Mouse (Mus musculus): ENCODE data around the gene Hist2h2ac. TPM values are rescaled to one million over a fixed set of nuclear protein-coding genes. Genes with fewer than 3 reads are reported as not detected.
"Not testable (repeated sequence)": the region's sequence is repeated elsewhere in the genome, so short reads cannot be mapped to it uniquely, and the experiment has no call there.

The Hist2h2ac gene
- polyA plus RNA-seq, 1 experiment from 2014 or later, result 7.9 TPM

- H3K4me2 ChIP-seq (ENCODE audit: low read length), result no peak overlapping the region
- H3K9me3 ChIP-seq (ENCODE audit: control insufficient read depth, low read length), result no peaks in the 10 kb centered on the region
- H3K4me3 ChIP-seq (ENCODE audit: low read depth, low read length), result no peak overlapping the region
- no peak for DNase-seq (ENCODE audit: low spot score)
- H3K9ac ChIP-seq (ENCODE audit: low read length), result no peak overlapping the region
- H3K4me1 ChIP-seq (replicated peaks; ENCODE audit: control insufficient read depth, insufficient read depth, low read length), result 0 out of 2 replicates have a peak, but pooled peaks cover 6% of the 10 kb centered on the region
- ATAC-seq (replicated peaks; ENCODE audit: low FRiP score, low TSS enrichment, low read depth), result no peak
- 47% methylated on average over 10 of the region's 10 CpGs for WGBS
- H3K27me3 ChIP-seq (replicated peaks; ENCODE audit: control insufficient read depth, insufficient read depth, low read length), result no peaks in the 10 kb centered on the region
- no peaks in the 10 kb centered on the region for H3K36me3 ChIP-seq (ENCODE audit: control insufficient read depth, insufficient read depth, low read length)
- no peak overlapping the region for H3K27ac ChIP-seq (ENCODE audit: low read depth)
Observed at GRCm38 (mm10) chr3:96254683-96255355, 34.1 kb upstream of the Hist2h2ac start.

- H3K27ac ChIP-seq (ENCODE audit: low read depth), result no peak overlapping the region
- ATAC-seq (replicated peaks; ENCODE audit: low FRiP score, low TSS enrichment, low read depth) (no peak), DNase-seq (ENCODE audit: low spot score) (no peak)
- no peak overlapping the region for H3K9ac ChIP-seq (ENCODE audit: low read length)
- H3K27me3 ChIP-seq (replicated peaks; ENCODE audit: control insufficient read depth, insufficient read depth, low read length), result no peaks in the 10 kb centered on the region
- no peaks in the 10 kb centered on the region for H3K9me3 ChIP-seq (ENCODE audit: control insufficient read depth, low read length)
- 81% methylated on average over 3 of the region's 3 CpGs for WGBS
- H3K36me3 ChIP-seq (ENCODE audit: control insufficient read depth, insufficient read depth, low read length), result no peaks in the 10 kb centered on the region
- H3K4me2 ChIP-seq (ENCODE audit: low read length), result no peak overlapping the region
- H3K4me1 ChIP-seq (replicated peaks; ENCODE audit: control insufficient read depth, insufficient read depth, low read length), result peaks cover 11% of the 10 kb centered on the region; the same call in 1 of the 2 replicates
- no peak overlapping the region for H3K4me3 ChIP-seq (ENCODE audit: low read depth, low read length)
Observed at GRCm38 (mm10) chr3:96251787-96252186, 31.1 kb upstream of the Hist2h2ac start.

- Histone ChIP-seq H3K4me3 (ENCODE audit: low read depth, low read length) (no peak overlapping the region), H3K9me3 (ENCODE audit: control insufficient read depth, low read length) (no peaks in the 10 kb centered on the region), H3K27me3 (replicated peaks; ENCODE audit: control insufficient read depth, insufficient read depth, low read length) (no peaks in the 10 kb centered on the region), H3K27ac (ENCODE audit: low read depth) (no peak overlapping the region), H3K9ac (ENCODE audit: low read length) (no peak overlapping the region), H3K4me1 (replicated peaks; ENCODE audit: control insufficient read depth, insufficient read depth, low read length) (peaks cover 7% of the 10 kb centered on the region; the same call in 1 of the 2 replicates), H3K4me2 (ENCODE audit: low read length) (no peak overlapping the region), H3K36me3 (ENCODE audit: control insufficient read depth, insufficient read depth, low read length) (no peaks in the 10 kb centered on the region)
- WGBS, result 51% methylated on average over 3 of the region's 3 CpGs
- ATAC-seq (replicated peaks; ENCODE audit: low FRiP score, low TSS enrichment, low read depth), result no peak
- DNase-seq (ENCODE audit: low spot score), result no peak
Observed at GRCm38 (mm10) chr3:96250890-96251289, 30.2 kb upstream of the Hist2h2ac start.

GRCm38 (mm10) chr3:96249034-96249345, 28.3 kb upstream of the Hist2h2ac start:
- Histone ChIP-seq H3K9ac (ENCODE audit: low read length) (no peak overlapping the region), H3K4me3 (ENCODE audit: low read depth, low read length) (peak overlapping the region; percentile 48; the same call in 1 of the 2 replicates), H3K4me2 (ENCODE audit: low read length) (0 out of 2 replicates have a peak overlapping the region, but pooled peaks have one; percentile 56), H3K4me1 (replicated peaks; ENCODE audit: control insufficient read depth, insufficient read depth, low read length) (peaks cover 11% of the 10 kb centered on the region; the same call in 1 of the 2 replicates), H3K27ac (ENCODE audit: low read depth) (0 out of 2 replicates have a peak overlapping the region, but pooled peaks have one; percentile 43), H3K9me3 (ENCODE audit: control insufficient read depth, low read length) (no peaks in the 10 kb centered on the region), H3K36me3 (ENCODE audit: control insufficient read depth, insufficient read depth, low read length) (no peaks in the 10 kb centered on the region), H3K27me3 (replicated peaks; ENCODE audit: control insufficient read depth, insufficient read depth, low read length) (no peaks in the 10 kb centered on the region)
- DNase-seq (ENCODE audit: low spot score) (no peak), ATAC-seq (replicated peaks; ENCODE audit: low FRiP score, low TSS enrichment, low read depth) (no peak)
- 54% methylated on average over 4 of the region's 4 CpGs for WGBS

GRCm38 (mm10) chr3:96248141-96249033, 27.7 kb upstream of the Hist2h2ac start:
- Histone ChIP-seq H3K9ac (ENCODE audit: low read length) (peak overlapping the region; percentile 62), H3K4me2 (ENCODE audit: low read length) (peak overlapping the region; percentile 56), H3K27ac (ENCODE audit: low read depth) (peak overlapping the region; percentile 77; the same call in 1 of the 2 replicates), H3K9me3 (ENCODE audit: control insufficient read depth, low read length) (no peaks in the 10 kb centered on the region), H3K27me3 (replicated peaks; ENCODE audit: control insufficient read depth, insufficient read depth, low read length) (no peaks in the 10 kb centered on the region), H3K4me3 (ENCODE audit: low read depth, low read length) (peak overlapping the region; percentile 48), H3K36me3 (ENCODE audit: control insufficient read depth, insufficient read depth, low read length) (no peaks in the 10 kb centered on the region), H3K4me1 (replicated peaks; ENCODE audit: control insufficient read depth, insufficient read depth, low read length) (peaks cover 14% of the 10 kb centered on the region; the same call in 1 of the 2 replicates)
- WGBS, result 32% methylated on average over 6 of the region's 6 CpGs
- no peak for DNase-seq (ENCODE audit: low spot score)
- no peak for ATAC-seq (replicated peaks; ENCODE audit: low FRiP score, low TSS enrichment, low read depth)

GRCm38 (mm10) chr3:96247356-96248140, 26.9 kb upstream of the Hist2h2ac start:
- H3K4me3 ChIP-seq (ENCODE audit: low read depth, low read length), result peak overlapping the region; percentile 48
- DNase-seq (ENCODE audit: low spot score), result no peak
- H3K4me1 ChIP-seq (replicated peaks; ENCODE audit: control insufficient read depth, insufficient read depth, low read length), result peaks cover 14% of the 10 kb centered on the region; the same call in 1 of the 2 replicates
- no peak for ATAC-seq (replicated peaks; ENCODE audit: low FRiP score, low TSS enrichment, low read depth)
- no peaks in the 10 kb centered on the region for H3K9me3 ChIP-seq (ENCODE audit: control insufficient read depth, low read length)
- peak overlapping the region; percentile 62 for H3K9ac ChIP-seq (ENCODE audit: low read length)
- 3% methylated on average over 11 of the region's 11 CpGs for WGBS
- H3K27me3 ChIP-seq (replicated peaks; ENCODE audit: control insufficient read depth, insufficient read depth, low read length), result no peaks in the 10 kb centered on the region
- H3K27ac ChIP-seq (ENCODE audit: low read depth), result peak overlapping the region; percentile 77
- H3K4me2 ChIP-seq (ENCODE audit: low read length), result peak overlapping the region; percentile 56
- no peaks in the 10 kb centered on the region for H3K36me3 ChIP-seq (ENCODE audit: control insufficient read depth, insufficient read depth, low read length)

- Histone ChIP-seq H3K27ac (ENCODE audit: low read depth) (peak within 1 kb of the TSS; percentile 77), H3K4me1 (replicated peaks; ENCODE audit: control insufficient read depth, insufficient read depth, low read length) (peaks cover 14% of the 10 kb centered on the region; the same call in 1 of the 2 replicates), H3K9ac (ENCODE audit: low read length) (peak within 1 kb of the TSS; percentile 62), H3K4me2 (ENCODE audit: low read length) (peak within 1 kb of the TSS; percentile 56), H3K4me3 (ENCODE audit: low read depth, low read length) (peak within 1 kb of the TSS; percentile 48)
- no CpG with 5 or more reads among the region's 47 CpGs for WGBS
- H3K27me3 ChIP-seq (replicated peaks; ENCODE audit: control insufficient read depth, insufficient read depth, low read length); H3K9me3 ChIP-seq (ENCODE audit: control insufficient read depth, low read length); DNase-seq (ENCODE audit: low spot score); H3K36me3 ChIP-seq (ENCODE audit: control insufficient read depth, insufficient read depth, low read length): not testable (repeated sequence)
- ATAC-seq (replicated peaks; ENCODE audit: low FRiP score, low TSS enrichment, low read depth), result peak; percentile 90
Observed at GRCm38 (mm10) chr3:96246427-96246856, 25.8 kb upstream of the Hist2h2ac start, which contains the start of gene Hist2h3c1. Gene Hist2h3c1, plus strand, starts transcription at chr3:96246685.

- H3K36me3 ChIP-seq (ENCODE audit: control insufficient read depth, insufficient read depth, low read length); DNase-seq (ENCODE audit: low spot score); ATAC-seq (replicated peaks; ENCODE audit: low FRiP score, low TSS enrichment, low read depth); H3K9ac ChIP-seq (ENCODE audit: low read length); H3K4me2 ChIP-seq (ENCODE audit: low read length); H3K9me3 ChIP-seq (ENCODE audit: control insufficient read depth, low read length); H3K27me3 ChIP-seq (replicated peaks; ENCODE audit: control insufficient read depth, insufficient read depth, low read length): not testable (repeated sequence)
- H3K27ac ChIP-seq (ENCODE audit: low read depth), result 0 out of 2 replicates have a peak overlapping the region, but pooled peaks have one; percentile 59
- H3K4me3 ChIP-seq (ENCODE audit: low read depth, low read length), result peak overlapping the region; percentile 26
- WGBS, result 1% methylated on average over 10 of the region's 21 CpGs
- H3K4me1 ChIP-seq (replicated peaks; ENCODE audit: control insufficient read depth, insufficient read depth, low read length), result peaks cover 14% of the 10 kb centered on the region; the same call in 1 of the 2 replicates
Observed at GRCm38 (mm10) chr3:96246018-96246417, 25.3 kb upstream of the Hist2h2ac start.

Measured in intestine, embryonic 14.5 days (tissue).